Mouse (Mus musculus): Measurements from ENCODE around the gene Meaf6. TPM values are rescaled to one million over a fixed set of nuclear protein-coding genes. Genes with fewer than 3 reads are reported as not detected.

The Meaf6 gene
- polyA plus RNA-seq, 1 experiment from 2014 or later, result 31.6 TPM

- no peak overlapping the region for H3K4me3 ChIP-seq
- no peak overlapping the region for H3K27ac ChIP-seq
- H3K9me3 ChIP-seq (replicated peaks), result no peaks in the 10 kb centered on the region
- H3K9ac ChIP-seq, result no peak overlapping the region
- peaks cover 57% of the 10 kb centered on the region for H3K4me1 ChIP-seq
- WGBS (ENCODE audit: insufficient replicate concordance), result 73% methylated on average over 13 of the region's 13 CpGs
- no peak overlapping the region for H3K4me2 ChIP-seq
- no peak for ATAC-seq
- no peaks in the 10 kb centered on the region for H3K27me3 ChIP-seq (replicated peaks)
- H3K36me3 ChIP-seq, result peaks cover 21% of the 10 kb centered on the region
Measured at GRCm38 (mm10) chr4:125116929-125117328, 32.0 kb downstream of the Meaf6 start.

- Histone ChIP-seq H3K27me3 (replicated peaks) (no peaks in the 10 kb centered on the region), H3K36me3 (peaks cover 21% of the 10 kb centered on the region), H3K4me3 (no peak overlapping the region), H3K4me2 (no peak overlapping the region), H3K9ac (no peak overlapping the region), H3K27ac (no peak overlapping the region), H3K4me1 (peaks cover 61% of the 10 kb centered on the region), H3K9me3 (replicated peaks) (no peaks in the 10 kb centered on the region)
- WGBS (ENCODE audit: insufficient replicate concordance), result 26% methylated on average over 7 of the region's 7 CpGs
- no peak for ATAC-seq
Measured at GRCm38 (mm10) chr4:125117902-125118320, 33.0 kb downstream of the Meaf6 start.

GRCm38 (mm10) chr4:125119070-125119469 is 34.1 kb downstream of the Meaf6 start:
- H3K4me2 ChIP-seq, result no peak overlapping the region
- H3K36me3 ChIP-seq, result peaks cover 21% of the 10 kb centered on the region
- H3K9me3 ChIP-seq (replicated peaks), result no peaks in the 10 kb centered on the region
- WGBS (ENCODE audit: insufficient replicate concordance), result 65% methylated on average over 10 of the region's 10 CpGs
- ATAC-seq, result no peak
- H3K9ac ChIP-seq, result no peak overlapping the region
- H3K27me3 ChIP-seq (replicated peaks), result no peaks in the 10 kb centered on the region
- H3K4me3 ChIP-seq, result no peak overlapping the region
- H3K27ac ChIP-seq, result no peak overlapping the region
- H3K4me1 ChIP-seq, result peaks cover 61% of the 10 kb centered on the region

- Histone ChIP-seq H3K4me1 (peaks cover 61% of the 10 kb centered on the region), H3K36me3 (peaks cover 21% of the 10 kb centered on the region), H3K4me3 (no peak overlapping the region), H3K4me2 (no peak overlapping the region), H3K9me3 (replicated peaks) (no peaks in the 10 kb centered on the region), H3K27ac (no peak overlapping the region), H3K9ac (no peak overlapping the region), H3K27me3 (replicated peaks) (no peaks in the 10 kb centered on the region)
- no peak for ATAC-seq
- WGBS (ENCODE audit: insufficient replicate concordance), result 92% methylated on average over 11 of the region's 11 CpGs
Measured at GRCm38 (mm10) chr4:125119721-125120120, 34.8 kb downstream of the Meaf6 start.

- H3K9ac ChIP-seq, result peak overlapping the region; percentile 30; the same call in 1 of the 2 replicates
- H3K36me3 ChIP-seq, result peaks cover 21% of the 10 kb centered on the region
- peak overlapping the region; percentile 61 for H3K27ac ChIP-seq
- peak overlapping the region; percentile 47 for H3K4me2 ChIP-seq
- no peaks in the 10 kb centered on the region for H3K27me3 ChIP-seq (replicated peaks)
- no peak overlapping the region for H3K4me3 ChIP-seq
- 0 out of 2 replicates have a peak, but pooled peaks have one; percentile 6 for ATAC-seq
- peaks cover 66% of the 10 kb centered on the region for H3K4me1 ChIP-seq
- H3K9me3 ChIP-seq (replicated peaks), result no peaks in the 10 kb centered on the region
- WGBS (ENCODE audit: insufficient replicate concordance), result 22% methylated on average over 16 of the region's 16 CpGs
Measured at GRCm38 (mm10) chr4:125122431-125123278, 37.7 kb downstream of the Meaf6 start.

GRCm38 (mm10) chr4:125123279-125123671 is 38.3 kb downstream of the Meaf6 start:
- Histone ChIP-seq H3K27me3 (replicated peaks) (no peaks in the 10 kb centered on the region), H3K4me2 (peak overlapping the region; percentile 47), H3K27ac (peak overlapping the region; percentile 61), H3K36me3 (peaks cover 21% of the 10 kb centered on the region), H3K4me1 (peaks cover 66% of the 10 kb centered on the region), H3K9me3 (replicated peaks) (no peaks in the 10 kb centered on the region), H3K9ac (peak overlapping the region; percentile 30; the same call in 1 of the 2 replicates), H3K4me3 (no peak overlapping the region)
- 57% methylated on average over 7 of the region's 7 CpGs for WGBS (ENCODE audit: insufficient replicate concordance)
- no peak for ATAC-seq

GRCm38 (mm10) chr4:125124424-125125209 is 39.7 kb downstream of the Meaf6 start:
- Histone ChIP-seq H3K4me1 (peaks cover 69% of the 10 kb centered on the region), H3K27me3 (replicated peaks) (no peaks in the 10 kb centered on the region), H3K4me2 (peak overlapping the region; percentile 30), H3K36me3 (peaks cover 13% of the 10 kb centered on the region), H3K4me3 (no peak overlapping the region), H3K9ac (peak overlapping the region; percentile 13; the same call in 1 of the 2 replicates), H3K27ac (peak overlapping the region; percentile 74), H3K9me3 (replicated peaks) (no peaks in the 10 kb centered on the region)
- peak; percentile 4; the same call in 1 of the 2 replicates for ATAC-seq
- WGBS (ENCODE audit: insufficient replicate concordance), result 28% methylated on average over 7 of the region's 7 CpGs

- Histone ChIP-seq H3K4me3 (no peak overlapping the region), H3K4me1 (peaks cover 69% of the 10 kb centered on the region), H3K36me3 (peaks cover 5% of the 10 kb centered on the region; the same call in 1 of the 2 replicates), H3K27ac (peak overlapping the region; percentile 53), H3K4me2 (peak overlapping the region; percentile 30), H3K9me3 (replicated peaks) (no peaks in the 10 kb centered on the region), H3K27me3 (replicated peaks) (no peaks in the 10 kb centered on the region), H3K9ac (peak overlapping the region; percentile 13; the same call in 1 of the 2 replicates)
- WGBS (ENCODE audit: insufficient replicate concordance), result 73% methylated on average over 7 of the region's 7 CpGs
- ATAC-seq, result no peak
Measured at GRCm38 (mm10) chr4:125125361-125125921, 40.5 kb downstream of the Meaf6 start.

GRCm38 (mm10) chr4:125126186-125126585 is 41.3 kb downstream of the Meaf6 start:
- peak overlapping the region; percentile 53; the same call in 1 of the 2 replicates for H3K27ac ChIP-seq
- WGBS (ENCODE audit: insufficient replicate concordance), result 72% methylated on average over 3 of the region's 3 CpGs
- H3K9ac ChIP-seq, result no peak overlapping the region
- ATAC-seq, result no peak
- no peaks in the 10 kb centered on the region for H3K27me3 ChIP-seq (replicated peaks)
- H3K4me2 ChIP-seq, result peak overlapping the region; percentile 99
- H3K9me3 ChIP-seq (replicated peaks), result no peaks in the 10 kb centered on the region
- no peaks in the 10 kb centered on the region for H3K36me3 ChIP-seq
- H3K4me1 ChIP-seq, result peaks cover 69% of the 10 kb centered on the region
- no peak overlapping the region for H3K4me3 ChIP-seq

GRCm38 (mm10) chr4:125126761-125127160 is 41.8 kb downstream of the Meaf6 start:
- ATAC-seq, result no peak
- Histone ChIP-seq H3K9me3 (replicated peaks) (no peaks in the 10 kb centered on the region), H3K4me2 (peak overlapping the region; percentile 99), H3K27me3 (replicated peaks) (no peaks in the 10 kb centered on the region), H3K36me3 (no peaks in the 10 kb centered on the region), H3K27ac (no peak overlapping the region; the same call in 1 of the 2 replicates), H3K4me3 (peak overlapping the region; percentile 74), H3K4me1 (peaks cover 71% of the 10 kb centered on the region), H3K9ac (no peak overlapping the region)
- WGBS (ENCODE audit: insufficient replicate concordance), result 53% methylated on average over 7 of the region's 7 CpGs

GRCm38 (mm10) chr4:125127305-125128084 is 42.6 kb downstream of the Meaf6 start, which contains the start of gene Zc3h12a:
Gene Zc3h12a (minus strand): TSS chr4:125127840.
- Histone ChIP-seq H3K4me1 (peaks cover 67% of the 10 kb centered on the region), H3K9ac (peak within 1 kb of the TSS; percentile 74), H3K27me3 (replicated peaks) (no peaks in the 10 kb centered on the region), H3K27ac (peak within 1 kb of the TSS; percentile 76), H3K4me3 (peak within 1 kb of the TSS; percentile 74), H3K36me3 (no peaks in the 10 kb centered on the region), H3K9me3 (replicated peaks) (no peaks in the 10 kb centered on the region), H3K4me2 (peak within 1 kb of the TSS; percentile 99)
- WGBS (ENCODE audit: insufficient replicate concordance), result under 1% methylated on average over 62 of the region's 62 CpGs
- peak; percentile 86 for ATAC-seq

Data from liver, embryonic 12.5 days (tissue).